Mouse (Mus musculus): ENCODE measurements around the gene Lamp5.

GRCm38 (mm10) chr2:136064356-136064755, 12.3 kb downstream of the Lamp5 start:
- TF ChIP-seq EP300 (IDR thresholded peaks at IDR 0.05; ENCODE audit: low read depth) (no peak), CTCF (IDR thresholded peaks at IDR 0.05; ENCODE audit: low read depth) (no peak)

Data from heart, postnatal 0 days (tissue).